Mouse (Mus musculus): ENCODE data around the gene Klhdc10. TPM values are rescaled to one million over a fixed set of nuclear protein-coding genes. Genes with fewer than 3 reads are reported as not detected.

Gene Klhdc10
- 2.0 TPM for polyA plus RNA-seq (2017; shearing (Covaris generic))

GRCm38 (mm10) chr6:30401308-30402015 is at the start of gene Klhdc10:
Gene Klhdc10 (plus strand): TSS chr6:30401868.

GRCm38 (mm10) chr6:30390714-30391697 is 10.7 kb upstream of the Klhdc10 start, which contains the start of gene Zc3hc1:
Gene Zc3hc1 (minus strand): TSS chr6:30391028.

Other genes with a start within 250 kb of the Klhdc10 start
- gene Ube2h, start 97.3 kb upstream of the Klhdc10 start, polyA plus RNA-seq (2017; shearing (Covaris generic)), result 71.9 TPM
- gene Zc3hc1, start 10.8 kb upstream of the Klhdc10 start, polyA plus RNA-seq (2017; shearing (Covaris generic)), result 32.9 TPM
- gene Tmem209, start 107.9 kb downstream of the Klhdc10 start, polyA plus RNA-seq (2017; shearing (Covaris generic)), result 66.7 TPM
- gene Ssmem1, start 108.0 kb downstream of the Klhdc10 start, polyA plus RNA-seq (2017; shearing (Covaris generic)), result not detected
- gene Cpa2, start 139.7 kb downstream of the Klhdc10 start, polyA plus RNA-seq (2017; shearing (Covaris generic)), result 0.44 TPM
- gene Cpa4, start 166.5 kb downstream of the Klhdc10 start, polyA plus RNA-seq (2017; shearing (Covaris generic)), result not detected
- gene Cpa5, start 209.1 kb downstream of the Klhdc10 start, polyA plus RNA-seq (2017; shearing (Covaris generic)), result not detected
- not detected for gene Cpa1, start 237.3 kb downstream of the Klhdc10 start, polyA plus RNA-seq (2017; shearing (Covaris generic))